Mouse (Mus musculus) embryonic fibroblast, embryonic 13.5 days (primary cell): ENCODE measurements around the gene Gnptab.

Experiments
- CTCF ChIP-seq: IDR thresholded peaks from 2 replicates; pipeline ENCODE4 v1.5.1; 2011; ENCODE audit warnings: mild to moderate bottlenecking, control low read depth, low read length, moderate library complexity, borderline replicate concordance; ENCODE audit not compliant: insufficient read depth
- POLR2A ChIP-seq: IDR thresholded peaks from 2 replicates; pipeline ENCODE4 v1.6.1; 2011; ENCODE audit warnings: low read depth, mild to moderate bottlenecking, control low read depth, low read length, moderate library complexity

- TF ChIP-seq CTCF (no peak), POLR2A (no peak)
These were observed 14.7 kb upstream of the Gnptab start for GRCm38 (mm10) chr10:88364221-88364620.
